Mouse (Mus musculus): Measurements from ENCODE around the gene Zic1. TPM values are rescaled to one million over a fixed set of nuclear protein-coding genes. Genes with fewer than 3 reads are reported as not detected.

The Zic1 gene
- polyA plus RNA-seq, 1 experiment from 2014 or later: 25.1 TPM

GRCm38 (mm10) chr9:91371608-91372007 is 6.0 kb upstream of the Zic1 start:
- Histone ChIP-seq H3K36me3 (replicated peaks; ENCODE audit: control insufficient read depth, insufficient read depth) (no peaks in the 10 kb centered on the region), H3K4me3 (replicated peaks; ENCODE audit: low read length) (peak overlapping the region; percentile 6), H3K4me1 (replicated peaks; ENCODE audit: control insufficient read depth, insufficient read depth, low read length) (no peaks in the 10 kb centered on the region), H3K9me3 (ENCODE audit: control insufficient read depth, low read length) (no peaks in the 10 kb centered on the region), H3K9ac (peak overlapping the region; percentile 66; the same call in 1 of the 2 replicates), H3K27ac (peak overlapping the region; percentile 96), H3K4me2 (replicated peaks) (peak overlapping the region; percentile 52), H3K27me3 (ENCODE audit: control insufficient read depth, insufficient read depth, low read length) (peaks cover 86% of the 10 kb centered on the region)
- DNase-seq (ENCODE audit: low spot score): no peak
- 18% methylated on average over 4 of the region's 4 CpGs for WGBS
- no peak for ATAC-seq (ENCODE audit: low FRiP score)

GRCm38 (mm10) chr9:91371011-91371410 is 5.4 kb upstream of the Zic1 start:
- Histone ChIP-seq H3K27me3 (ENCODE audit: control insufficient read depth, insufficient read depth, low read length) (peaks cover 80% of the 10 kb centered on the region), H3K27ac (peak overlapping the region; percentile 96), H3K9ac (peak overlapping the region; percentile 66), H3K4me2 (replicated peaks) (peak overlapping the region; percentile 52), H3K36me3 (replicated peaks; ENCODE audit: control insufficient read depth, insufficient read depth) (no peaks in the 10 kb centered on the region), H3K4me1 (replicated peaks; ENCODE audit: control insufficient read depth, insufficient read depth, low read length) (no peaks in the 10 kb centered on the region), H3K9me3 (ENCODE audit: control insufficient read depth, low read length) (no peaks in the 10 kb centered on the region), H3K4me3 (replicated peaks; ENCODE audit: low read length) (peak overlapping the region; percentile 51)
- ATAC-seq (ENCODE audit: low FRiP score) (no peak), DNase-seq (ENCODE audit: low spot score) (no peak)

GRCm38 (mm10) chr9:91370191-91370708 is 4.6 kb upstream of the Zic1 start:
- 10% methylated on average over 6 of the region's 6 CpGs for WGBS
- peaks cover 72% of the 10 kb centered on the region for H3K27me3 ChIP-seq (ENCODE audit: control insufficient read depth, insufficient read depth, low read length)
- peak overlapping the region; percentile 66 for H3K9ac ChIP-seq
- peak overlapping the region; percentile 51 for H3K4me3 ChIP-seq (replicated peaks; ENCODE audit: low read length)
- no peaks in the 10 kb centered on the region for H3K9me3 ChIP-seq (ENCODE audit: control insufficient read depth, low read length)
- no peaks in the 10 kb centered on the region for H3K36me3 ChIP-seq (replicated peaks; ENCODE audit: control insufficient read depth, insufficient read depth)
- H3K4me1 ChIP-seq (replicated peaks; ENCODE audit: control insufficient read depth, insufficient read depth, low read length): no peaks in the 10 kb centered on the region
- H3K4me2 ChIP-seq (replicated peaks): peak overlapping the region; percentile 52
- ATAC-seq (ENCODE audit: low FRiP score) (no peak), DNase-seq (ENCODE audit: low spot score) (no peak)
- H3K27ac ChIP-seq: peak overlapping the region; percentile 96

GRCm38 (mm10) chr9:91369293-91369991 is 3.8 kb upstream of the Zic1 start:
- Histone ChIP-seq H3K27me3 (ENCODE audit: control insufficient read depth, insufficient read depth, low read length) (peaks cover 64% of the 10 kb centered on the region), H3K9ac (peak overlapping the region; percentile 66), H3K9me3 (ENCODE audit: control insufficient read depth, low read length) (no peaks in the 10 kb centered on the region), H3K4me1 (replicated peaks; ENCODE audit: control insufficient read depth, insufficient read depth, low read length) (no peaks in the 10 kb centered on the region), H3K27ac (peak overlapping the region; percentile 96), H3K4me2 (replicated peaks) (peak overlapping the region; percentile 52), H3K4me3 (replicated peaks; ENCODE audit: low read length) (peak overlapping the region; percentile 51), H3K36me3 (replicated peaks; ENCODE audit: control insufficient read depth, insufficient read depth) (no peaks in the 10 kb centered on the region)
- WGBS: 3% methylated on average over 26 of the region's 26 CpGs
- DNase-seq (ENCODE audit: low spot score): no peak
- no peak for ATAC-seq (ENCODE audit: low FRiP score)

GRCm38 (mm10) chr9:91368946-91369292 is 3.3 kb upstream of the Zic1 start:
- peak overlapping the region; percentile 96 for H3K27ac ChIP-seq
- DNase-seq (ENCODE audit: low spot score): no peak
- no peaks in the 10 kb centered on the region for H3K4me1 ChIP-seq (replicated peaks; ENCODE audit: control insufficient read depth, insufficient read depth, low read length)
- peak overlapping the region; percentile 51 for H3K4me3 ChIP-seq (replicated peaks; ENCODE audit: low read length)
- H3K9ac ChIP-seq: peak overlapping the region; percentile 66
- no peaks in the 10 kb centered on the region for H3K9me3 ChIP-seq (ENCODE audit: control insufficient read depth, low read length)
- H3K36me3 ChIP-seq (replicated peaks; ENCODE audit: control insufficient read depth, insufficient read depth): no peaks in the 10 kb centered on the region
- no peak for ATAC-seq (ENCODE audit: low FRiP score)
- WGBS: 5% methylated on average over 13 of the region's 13 CpGs
- peaks cover 62% of the 10 kb centered on the region for H3K27me3 ChIP-seq (ENCODE audit: control insufficient read depth, insufficient read depth, low read length)
- H3K4me2 ChIP-seq (replicated peaks): peak overlapping the region; percentile 52

- no peak for DNase-seq (ENCODE audit: low spot score)
- 6% methylated on average over 3 of the region's 3 CpGs for WGBS
These were observed 2.5 kb upstream of the Zic1 start for GRCm38 (mm10) chr9:91368150-91368549.

GRCm38 (mm10) chr9:91366999-91367811 is 1.6 kb upstream of the Zic1 start:
- Histone ChIP-seq H3K4me3 (replicated peaks; ENCODE audit: low read length) (peak overlapping the region; percentile 51), H3K4me2 (replicated peaks) (peak overlapping the region; percentile 52), H3K36me3 (replicated peaks; ENCODE audit: control insufficient read depth, insufficient read depth) (peaks cover 3% of the 10 kb centered on the region; the same call in 1 of the 2 replicates), H3K4me1 (replicated peaks; ENCODE audit: control insufficient read depth, insufficient read depth, low read length) (no peaks in the 10 kb centered on the region), H3K27me3 (ENCODE audit: control insufficient read depth, insufficient read depth, low read length) (peaks cover 60% of the 10 kb centered on the region), H3K9me3 (ENCODE audit: control insufficient read depth, low read length) (no peaks in the 10 kb centered on the region), H3K9ac (peak overlapping the region; percentile 63), H3K27ac (peak overlapping the region; percentile 96)
- WGBS: 2% methylated on average over 30 of the region's 30 CpGs
- no peak for ATAC-seq (ENCODE audit: low FRiP score)
- no peak for DNase-seq (ENCODE audit: low spot score)

More at GRCm38 (mm10) chr9:91368150-91368549, 2.5 kb upstream of the Zic1 start:
- Histone ChIP-seq H3K27me3 (ENCODE audit: control insufficient read depth, insufficient read depth, low read length) (peaks cover 62% of the 10 kb centered on the region), H3K27ac (peak overlapping the region; percentile 96), H3K4me3 (replicated peaks; ENCODE audit: low read length) (peak overlapping the region; percentile 51), H3K9ac (peak overlapping the region; percentile 66), H3K9me3 (ENCODE audit: control insufficient read depth, low read length) (no peaks in the 10 kb centered on the region), H3K4me2 (replicated peaks) (peak overlapping the region; percentile 52), H3K36me3 (replicated peaks; ENCODE audit: control insufficient read depth, insufficient read depth) (no peaks in the 10 kb centered on the region), H3K4me1 (replicated peaks; ENCODE audit: control insufficient read depth, insufficient read depth, low read length) (no peaks in the 10 kb centered on the region)
- no peak for ATAC-seq (ENCODE audit: low FRiP score)

GRCm38 (mm10) chr9:91366226-91366998 is 802 bp upstream of the Zic1 start:
- under 1% methylated on average over 17 of the region's 18 CpGs for WGBS
- ATAC-seq (ENCODE audit: low FRiP score): peak; percentile 50

More at GRCm38 (mm10) chr9:91366226-91366998, 802 bp upstream of the Zic1 start:
- no peaks in the 10 kb centered on the region for H3K4me1 ChIP-seq (replicated peaks; ENCODE audit: control insufficient read depth, insufficient read depth, low read length)
- no peak for DNase-seq (ENCODE audit: low spot score)
- H3K4me3 ChIP-seq (replicated peaks; ENCODE audit: low read length): peak overlapping the region; percentile 51
- H3K9ac ChIP-seq: peak overlapping the region; percentile 63
- no peaks in the 10 kb centered on the region for H3K9me3 ChIP-seq (ENCODE audit: control insufficient read depth, low read length)
- peak overlapping the region; percentile 52 for H3K4me2 ChIP-seq (replicated peaks)
- H3K36me3 ChIP-seq (replicated peaks; ENCODE audit: control insufficient read depth, insufficient read depth): peaks cover 8% of the 10 kb centered on the region; the same call in 1 of the 2 replicates
- peaks cover 52% of the 10 kb centered on the region for H3K27me3 ChIP-seq (ENCODE audit: control insufficient read depth, insufficient read depth, low read length)
- H3K27ac ChIP-seq: peak overlapping the region; percentile 96

All from hindbrain, embryonic 14.5 days (tissue).